Mouse (Mus musculus) forebrain, embryonic 12.5 days (tissue): ENCODE measurements around the gene Gm9736. TPM values are rescaled to one million over a fixed set of nuclear protein-coding genes. Genes with fewer than 3 reads are reported as not detected.
"Not testable (repeated sequence)": the region's sequence is repeated elsewhere in the genome, so short reads cannot be mapped to it uniquely, and the experiment has no call there.

Experiments
- ATAC-seq: fragments of 200-750 bp; cut with Nextera tagmentation; 2 replicates; pipeline ENCODE4 v1.8.0; 2017; ENCODE audit warnings: moderate TSS enrichment; ENCODE audit not compliant: low FRiP score
- H3K27ac ChIP-seq: fragments of 300-500 bp; sonication (generic); 2 replicates; pipeline ENCODE4 v1.5.1; 2016; ENCODE audit warnings: mild to moderate bottlenecking
- H3K27me3 ChIP-seq: fragments of 300-500 bp; sonication (generic); 2 replicates; pipeline ENCODE4 v1.6.1; 2016; ENCODE audit warnings: mild to moderate bottlenecking
- H3K36me3 ChIP-seq: fragments of 300-500 bp; sonication (generic); replicated peaks from 2 replicates; pipeline ENCODE4 v1.6.1; 2016; ENCODE audit warnings: mild to moderate bottlenecking
- H3K4me1 ChIP-seq: fragments of 300-500 bp; sonication (generic); 2 replicates; pipeline ENCODE4 v1.6.1; 2016
- H3K4me2 ChIP-seq: fragments of 300-500 bp; sonication (generic); 2 replicates; pipeline ENCODE4 v1.6.1; 2016; ENCODE audit warnings: mild to moderate bottlenecking, moderate library complexity
- H3K4me3 ChIP-seq: fragments of 300-500 bp; sonication (generic); replicated peaks from 2 replicates; pipeline ENCODE4 v1.5.1; 2016; ENCODE audit warnings: mild to moderate bottlenecking
- H3K9ac ChIP-seq: fragments of 300-500 bp; sonication (generic); 2 replicates; pipeline ENCODE4 v1.6.1; 2016; ENCODE audit warnings: mild to moderate bottlenecking
- H3K9me3 ChIP-seq: fragments of 300-500 bp; sonication (generic); 2 replicates; pipeline ENCODE4 v1.6.1; 2016
- WGBS: fragments of 180-500 bp; shearing (Covaris S2); methylation state at CpG from one replicate; pipeline ENCODE4 v1.1.7; 2016; 5-methylcytosine and 5-hydroxymethylcytosine counted together
- polyA plus RNA-seq: library from polyadenylated mRNA; unstranded; fragments of >200 nt; fragmentation: Nextera tagmentation; extraction: Ambion mirVana; gene quantifications from 2 replicates; pipeline ENCODE4 v1.2.1, GENCODE M21; 2016

The Gm9736 gene
- polyA plus RNA-seq = not detected in 2 replicates

- 86% methylated on average over 1 of the region's 1 CpGs for WGBS
- not testable (repeated sequence) for H3K27ac ChIP-seq, H3K4me2 ChIP-seq
Observed at GRCm38 (mm10) chr10:77751254-77751653, at the start of gene Gm9736. Gm9736 (minus strand) TSS chr10:77751354.

GRCm38 (mm10) chr10:77798921-77799508 is 47.9 kb upstream of the Gm9736 start, which contains the start of gene Gm19668:
Gm19668 (minus strand) TSS chr10:77799133.
- peak within 1 kb of the TSS; percentile 70 for H3K27ac ChIP-seq
- no peaks in the 10 kb centered on the region for H3K36me3 ChIP-seq
- 71% methylated on average over 8 of the region's 8 CpGs for WGBS
- H3K9ac ChIP-seq = no peak within 1 kb of the TSS
- H3K9me3 ChIP-seq = no peaks in the 10 kb centered on the region
- peaks cover 16% of the 10 kb centered on the region; the same call in 1 of the 2 replicates for H3K4me1 ChIP-seq
- no peak for ATAC-seq
- H3K4me3 ChIP-seq = no peak within 1 kb of the TSS
- no peak within 1 kb of the TSS for H3K4me2 ChIP-seq
- no peaks in the 10 kb centered on the region for H3K27me3 ChIP-seq

More at GRCm38 (mm10) chr10:77751254-77751653, at the start of gene Gm9736:
- not testable (repeated sequence) for H3K9ac ChIP-seq, ATAC-seq, H3K27me3 ChIP-seq, H3K4me3 ChIP-seq, H3K36me3 ChIP-seq, H3K9me3 ChIP-seq, H3K4me1 ChIP-seq

- not testable (repeated sequence) for H3K4me2 ChIP-seq, ATAC-seq, H3K27me3 ChIP-seq, H3K9ac ChIP-seq, H3K36me3 ChIP-seq, H3K4me3 ChIP-seq, H3K9me3 ChIP-seq
- Histone ChIP-seq H3K4me1 (peaks cover 16% of the 10 kb centered on the region; the same call in 1 of the 2 replicates), H3K27ac (peak overlapping the region; percentile 70)
- WGBS = 27% methylated on average over 3 of the region's 3 CpGs
Observed at GRCm38 (mm10) chr10:77798164-77798920, 47.2 kb upstream of the Gm9736 start.

GRCm38 (mm10) chr10:77797677-77798076 is 46.5 kb upstream of the Gm9736 start:
- H3K27me3 ChIP-seq = no peaks in the 10 kb centered on the region
- H3K9me3 ChIP-seq = no peaks in the 10 kb centered on the region
- H3K27ac ChIP-seq = peak overlapping the region; percentile 70; the same call in 1 of the 2 replicates
- 6% methylated on average over 3 of the region's 3 CpGs for WGBS
- H3K4me2 ChIP-seq = no peak overlapping the region
- H3K4me1 ChIP-seq = peaks cover 16% of the 10 kb centered on the region; the same call in 1 of the 2 replicates
- H3K36me3 ChIP-seq = no peaks in the 10 kb centered on the region
- no peak for ATAC-seq
- no peak overlapping the region for H3K4me3 ChIP-seq
- no peak overlapping the region for H3K9ac ChIP-seq

- 55% methylated on average over 2 of the region's 2 CpGs for WGBS
- Histone ChIP-seq H3K4me2 (no peak within 1 kb of the TSS), H3K4me3 (no peak within 1 kb of the TSS), H3K27ac (0 out of 2 replicates have a peak within 1 kb of the TSS, but pooled peaks have one; percentile 36), H3K9ac (no peak within 1 kb of the TSS), H3K36me3 (no peaks in the 10 kb centered on the region), H3K9me3 (no peaks in the 10 kb centered on the region), H3K27me3 (no peaks in the 10 kb centered on the region), H3K4me1 (peaks cover 16% of the 10 kb centered on the region; the same call in 1 of the 2 replicates)
- no peak for ATAC-seq
Observed at GRCm38 (mm10) chr10:77794976-77795375, 43.8 kb upstream of the Gm9736 start, which contains the start of gene Gm9639. Gm9639 (minus strand) TSS chr10:77795076.

- no peak for ATAC-seq
- 90% methylated on average over 2 of the region's 2 CpGs for WGBS
- no peaks in the 10 kb centered on the region for H3K4me1 ChIP-seq
- no peak overlapping the region for H3K4me3 ChIP-seq
- no peak overlapping the region for H3K4me2 ChIP-seq
- H3K9ac ChIP-seq = no peak overlapping the region
- no peaks in the 10 kb centered on the region for H3K27me3 ChIP-seq
- H3K36me3 ChIP-seq = no peaks in the 10 kb centered on the region
- no peak overlapping the region for H3K27ac ChIP-seq
- H3K9me3 ChIP-seq = no peaks in the 10 kb centered on the region
Observed at GRCm38 (mm10) chr10:77788621-77789020, 37.5 kb upstream of the Gm9736 start.

GRCm38 (mm10) chr10:77787876-77788275 is 36.7 kb upstream of the Gm9736 start, which contains the start of gene Gm7137:
Gm7137 (minus strand) TSS chr10:77788200.
- H3K4me1 ChIP-seq = not testable (repeated sequence)
- WGBS = 43% methylated on average over 1 of the region's 1 CpGs

GRCm38 (mm10) chr10:77783396-77783795 is 32.2 kb upstream of the Gm9736 start:
- not testable (repeated sequence) for H3K4me1 ChIP-seq, H3K4me2 ChIP-seq, H3K9me3 ChIP-seq, H3K36me3 ChIP-seq, H3K9ac ChIP-seq, H3K4me3 ChIP-seq, H3K27ac ChIP-seq, ATAC-seq, H3K27me3 ChIP-seq
- WGBS = 70% methylated on average over 3 of the region's 3 CpGs

More at GRCm38 (mm10) chr10:77787876-77788275, 36.7 kb upstream of the Gm9736 start, which contains the start of gene Gm7137:
- not testable (repeated sequence) for H3K9me3 ChIP-seq, H3K9ac ChIP-seq, H3K36me3 ChIP-seq, H3K27me3 ChIP-seq, H3K4me2 ChIP-seq, H3K4me3 ChIP-seq, ATAC-seq, H3K27ac ChIP-seq

GRCm38 (mm10) chr10:77782442-77782841 is 31.3 kb upstream of the Gm9736 start, which contains the start of gene Gm3250:
Gm3250 (minus strand) TSS chr10:77782542.
- H3K4me1 ChIP-seq, H3K9me3 ChIP-seq, H3K4me2 ChIP-seq, H3K9ac ChIP-seq, H3K27ac ChIP-seq, H3K36me3 ChIP-seq, ATAC-seq, H3K27me3 ChIP-seq, H3K4me3 ChIP-seq: not testable (repeated sequence)
- WGBS = no CpG with 5 or more reads among the region's 1 CpGs

- H3K9me3 ChIP-seq, H3K36me3 ChIP-seq, ATAC-seq, H3K4me1 ChIP-seq, H3K9ac ChIP-seq, H3K27me3 ChIP-seq, H3K4me3 ChIP-seq, H3K27ac ChIP-seq, H3K4me2 ChIP-seq: not testable (repeated sequence)
- 71% methylated on average over 1 of the region's 1 CpGs for WGBS
Observed at GRCm38 (mm10) chr10:77776844-77777243, 25.7 kb upstream of the Gm9736 start, which contains the start of gene Gm7138. Gm7138 (minus strand) TSS chr10:77776944.

- not testable (repeated sequence) for H3K36me3 ChIP-seq, H3K27me3 ChIP-seq, H3K27ac ChIP-seq, H3K9ac ChIP-seq, H3K9me3 ChIP-seq, H3K4me3 ChIP-seq, ATAC-seq, H3K4me1 ChIP-seq, H3K4me2 ChIP-seq
- WGBS = 92% methylated on average over 1 of the region's 3 CpGs
Observed at GRCm38 (mm10) chr10:77772142-77772541, 21.0 kb upstream of the Gm9736 start.

GRCm38 (mm10) chr10:77771225-77771624 is 20.1 kb upstream of the Gm9736 start, which contains the start of gene Gm3238:
Gm3238 (minus strand) TSS chr10:77771325.
- H3K27me3 ChIP-seq, H3K4me1 ChIP-seq, H3K4me2 ChIP-seq, H3K27ac ChIP-seq, H3K4me3 ChIP-seq, ATAC-seq, H3K9ac ChIP-seq, H3K9me3 ChIP-seq, H3K36me3 ChIP-seq: not testable (repeated sequence)
- WGBS = 38% methylated on average over 1 of the region's 1 CpGs
